Mouse (Mus musculus) naive thymus-derived CD4-positive, alpha-beta T cell, adult 2 months (primary cell): Measurements from ENCODE around the gene Qk.

Experiments
- DNase-seq: peaks from one replicate; pipeline ENCODE4 v3.0.0-alpha.2; 2011; ENCODE audit warnings: low read depth

Qk gene

GRCm38 (mm10) chr17:10319685-10320455 is at the start of gene Qk:
Qk (minus strand) TSS chr17:10319854.
- peak; percentile 98 for DNase-seq

GRCm38 (mm10) chr17:10367044-10367443 is 47.4 kb upstream of the Qk start:
- DNase-seq, result no peak

DNA sequence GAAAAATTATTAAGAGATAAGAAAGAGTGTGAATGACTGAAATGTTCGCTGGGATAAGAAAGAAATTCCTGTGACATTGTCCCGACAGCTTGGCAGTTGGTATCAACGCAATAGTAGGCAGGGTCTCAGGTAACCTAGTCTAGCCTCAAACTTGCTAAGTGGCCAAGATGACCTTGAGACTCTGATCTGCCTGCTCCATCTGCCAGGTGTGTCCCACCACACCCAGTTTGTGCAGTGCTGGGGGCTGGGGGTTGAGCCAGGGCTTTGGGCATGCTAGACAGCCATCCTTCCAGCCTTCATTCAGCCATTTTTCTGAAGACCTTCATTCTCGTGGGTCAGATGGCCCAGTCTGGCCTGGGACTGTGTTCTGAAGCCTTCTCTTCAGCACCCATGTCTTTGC is 46.9 kb upstream of the Qk start:
- DNase-seq, result no peak

GRCm38 (mm10) chr17:10365501-10366482 is 46.1 kb upstream of the Qk start:
- DNase-seq, result no peak

- no peak for DNase-seq
Measured at GRCm38 (mm10) chr17:10363151-10363550, 43.5 kb upstream of the Qk start.

- no peak for DNase-seq
Measured at GRCm38 (mm10) chr17:10361882-10362291, 42.2 kb upstream of the Qk start.

- no peak for DNase-seq
Measured at GRCm38 (mm10) chr17:10360738-10361137, 41.1 kb upstream of the Qk start.

DNA sequence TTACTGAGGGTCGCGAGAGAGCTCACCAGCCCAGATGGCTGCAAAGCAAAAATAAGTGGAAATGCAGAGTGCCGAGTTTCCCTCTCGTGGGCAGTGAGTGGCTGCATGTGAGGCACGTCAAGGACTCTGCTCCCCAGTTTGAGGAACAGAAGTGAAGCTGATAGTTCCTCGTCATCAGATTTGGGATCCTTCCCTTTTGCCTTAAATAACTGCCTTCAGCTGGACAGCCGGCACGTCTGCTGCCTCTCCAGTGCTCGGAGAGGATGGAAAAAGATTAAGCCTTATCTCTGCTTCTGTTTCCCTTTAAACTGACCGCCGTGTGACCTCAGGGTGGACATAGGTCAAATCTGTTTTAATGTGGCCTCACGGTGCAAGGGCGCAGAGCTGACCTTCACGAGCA is 39.8 kb upstream of the Qk start:
- DNase-seq, result no peak

GRCm38 (mm10) chr17:10357348-10357747 is 37.7 kb upstream of the Qk start:
- no peak for DNase-seq

GRCm38 (mm10) chr17:10356294-10356693 is 36.6 kb upstream of the Qk start:
- DNase-seq, result no peak

DNA sequence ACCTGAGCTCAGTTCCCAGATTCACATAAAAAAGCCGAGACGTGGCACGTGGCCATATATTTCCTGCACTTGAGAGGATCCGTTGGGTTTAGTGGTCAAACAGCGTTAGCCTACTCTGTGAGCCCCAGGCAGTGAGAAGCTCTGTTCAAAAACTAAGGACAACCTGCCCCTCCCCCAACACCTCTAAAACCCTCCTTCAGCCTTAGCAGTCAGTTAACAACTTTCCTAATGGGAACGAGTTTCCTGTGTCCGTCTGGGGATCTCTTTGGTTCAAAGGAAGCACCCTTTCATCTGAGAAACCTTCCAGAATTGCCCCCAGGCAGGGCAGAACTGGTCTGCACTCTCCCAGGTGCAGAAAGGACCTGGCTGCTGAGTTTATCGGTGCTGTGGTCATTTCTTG is 36.1 kb upstream of the Qk start:
- no peak for DNase-seq

GRCm38 (mm10) chr17:10338286-10338685 is 18.6 kb upstream of the Qk start:
- no peak for DNase-seq

- no peak for DNase-seq
Measured at GRCm38 (mm10) chr17:10336558-10336957, 16.9 kb upstream of the Qk start.

- DNase-seq, result no peak
Measured at GRCm38 (mm10) chr17:10335809-10336499, 16.3 kb upstream of the Qk start.

DNA sequence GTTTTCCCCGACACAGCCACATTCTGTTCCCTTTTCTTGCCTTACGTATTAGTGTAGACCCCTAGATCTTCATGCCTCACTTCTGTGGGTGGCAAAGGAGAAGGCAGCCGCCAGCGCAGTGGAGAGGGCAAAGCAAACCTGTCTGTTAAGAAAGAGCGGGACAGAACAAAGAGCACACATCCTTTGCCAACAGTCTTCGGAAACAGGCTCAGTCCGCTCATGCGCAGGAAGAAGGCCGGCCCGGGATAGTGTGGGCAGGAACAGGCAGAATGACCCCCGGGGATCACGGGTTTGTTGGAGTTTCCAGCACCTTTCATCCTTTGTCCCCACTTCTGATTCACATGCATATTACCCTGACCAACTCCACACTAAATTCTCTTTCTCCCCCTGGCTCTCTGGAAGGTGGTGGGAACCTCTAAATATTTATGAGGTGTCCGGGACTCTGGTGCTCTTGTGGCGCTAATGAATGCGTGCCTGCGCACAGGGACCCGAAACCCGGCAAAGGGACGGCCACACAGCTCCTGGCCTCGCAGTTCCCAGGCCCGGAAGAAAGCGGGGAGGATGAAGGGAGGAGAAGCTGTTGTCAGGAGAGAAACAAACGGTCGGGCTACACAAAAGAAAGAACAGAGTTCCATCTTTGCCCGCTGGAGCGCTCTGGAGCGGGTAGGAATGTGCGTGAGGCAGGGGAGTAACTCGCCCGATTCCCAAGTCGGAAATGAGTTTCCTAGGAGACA is 15.5 kb upstream of the Qk start:
- no peak for DNase-seq

DNA sequence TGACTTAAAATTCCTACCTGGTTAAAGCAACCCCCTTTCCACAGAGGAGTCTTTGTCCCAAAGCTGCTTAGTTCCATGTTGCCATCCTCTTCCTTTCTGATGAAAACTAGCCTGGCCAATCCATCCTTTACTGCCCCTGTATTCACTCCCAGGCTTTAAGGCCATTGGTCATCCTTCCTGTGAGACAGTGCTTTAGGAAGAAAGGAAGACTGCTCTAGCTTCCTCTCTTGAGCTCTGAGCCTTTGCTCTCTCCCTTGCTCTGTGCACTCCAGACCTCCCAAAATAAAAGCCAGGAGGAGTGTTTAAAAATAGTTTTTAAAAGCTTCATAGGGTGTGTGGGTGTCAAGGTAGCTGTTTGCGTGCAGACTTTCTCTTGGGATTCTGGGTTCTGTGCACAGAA is 14.8 kb upstream of the Qk start:
- DNase-seq, result no peak

DNA sequence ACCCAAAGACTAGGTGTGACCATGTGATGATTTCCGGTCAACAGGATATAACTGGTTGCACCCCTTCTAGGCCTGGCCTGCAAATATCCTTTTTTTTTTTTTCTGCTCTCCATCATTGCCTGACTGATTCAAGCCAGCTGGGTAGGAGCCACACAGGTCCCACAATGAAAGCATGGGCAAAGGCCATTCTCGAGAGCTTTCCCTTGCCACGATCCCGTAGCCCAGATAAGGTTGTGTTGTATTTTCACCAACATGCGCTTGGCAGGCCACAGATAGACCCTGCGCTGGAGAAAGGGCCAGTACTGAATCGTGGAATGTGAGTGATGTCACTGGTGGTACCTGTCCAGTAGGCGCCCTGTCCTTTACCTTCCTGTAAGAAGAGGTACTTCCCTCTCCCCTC is 13.7 kb upstream of the Qk start:
- no peak for DNase-seq

DNA sequence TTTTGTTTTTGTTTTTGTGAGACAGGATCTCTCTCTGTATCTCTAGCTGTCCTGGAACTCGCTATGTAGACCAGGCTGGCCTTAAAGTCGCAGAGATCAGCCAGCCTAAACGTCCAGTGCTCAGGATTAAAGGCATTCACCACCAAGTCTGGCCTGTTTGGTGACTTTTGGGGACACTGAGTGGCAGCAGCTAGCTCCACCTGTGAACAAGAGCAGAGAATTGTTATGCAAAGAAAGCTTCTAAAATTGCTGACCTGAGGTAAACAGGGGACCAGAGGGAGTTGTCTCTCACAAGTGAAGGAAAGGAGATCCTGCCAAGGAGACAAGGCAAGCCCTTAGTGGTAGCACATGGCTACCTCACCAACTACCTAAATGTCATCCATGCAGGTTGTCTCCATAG is 12.5 kb upstream of the Qk start:
- no peak for DNase-seq

- no peak for DNase-seq
Measured at GRCm38 (mm10) chr17:10329461-10329860, 9.8 kb upstream of the Qk start.

DNA sequence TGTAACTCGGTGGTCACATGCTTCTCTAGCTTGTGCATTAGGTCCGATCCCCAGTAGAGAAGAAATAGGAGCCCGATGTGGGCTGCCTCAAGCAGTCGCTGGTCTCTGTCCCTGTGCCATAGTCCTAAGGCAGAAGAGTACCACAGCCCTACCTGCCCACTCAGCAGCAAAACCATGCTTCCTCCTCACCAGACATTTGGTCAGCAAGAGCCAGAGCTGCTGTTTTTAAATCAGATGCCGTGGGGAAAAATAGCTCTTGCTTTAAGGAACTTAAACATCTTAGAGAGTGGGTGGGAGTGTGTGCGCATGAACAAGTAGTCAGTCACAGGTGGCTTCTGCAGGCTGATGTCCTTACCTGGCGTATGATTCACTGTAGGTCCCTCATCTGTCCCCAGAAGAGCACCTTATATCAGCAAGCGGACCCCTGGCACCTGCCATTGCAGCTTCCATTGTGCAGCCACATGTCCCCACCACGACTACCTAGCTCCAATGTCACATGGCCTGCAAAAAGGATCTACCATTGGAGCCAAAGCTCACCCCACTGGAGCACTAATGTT is 9.0 kb upstream of the Qk start:
- no peak for DNase-seq

- DNase-seq, result no peak
Measured at GRCm38 (mm10) chr17:10327584-10328210, 8.0 kb upstream of the Qk start.
